Mouse (Mus musculus): ENCODE data around the gene Hnrnpa2b1. TPM values are rescaled to one million over a fixed set of nuclear protein-coding genes. Genes with fewer than 3 reads are reported as not detected.
A peak's percentile ranks its signal among the peaks of the same experiment; 100 is the strongest.

The Hnrnpa2b1 gene
- 275 TPM for polyA plus RNA-seq (2012; fragmentation: generic; extraction: Trizol)

- Histone ChIP-seq H3K79me2 (ENCODE audit: control insufficient read depth, insufficient read depth) (peaks cover 87% of the 10 kb centered on the region), H3K4me3 (peak within 1 kb of the TSS; percentile 80), H3ac (ENCODE audit: control insufficient read depth, insufficient read length) (peak within 1 kb of the TSS; percentile 83), H3K27me3 (ENCODE audit: control insufficient read depth, insufficient read depth, insufficient read length) (no peaks in the 10 kb centered on the region), H3K4me2 (ENCODE audit: low read depth) (peak within 1 kb of the TSS; percentile 49), H3K36me3 (ENCODE audit: control insufficient read depth, insufficient read depth) (peaks cover 40% of the 10 kb centered on the region)
- TF ChIP-seq E2F4 (IDR thresholded peaks at IDR 0.05; ENCODE audit: insufficient read depth), result peak; percentile 70
- TF ChIP-seq MYOG (IDR thresholded peaks at IDR 0.05; ENCODE audit: control insufficient read depth in 1 of 3, insufficient read depth in 1 of 3, insufficient read length in 2 of 3, low read depth in 2 of 3), result no peak
- TF ChIP-seq POLR2AphosphoS2 (IDR thresholded peaks at IDR 0.05; ENCODE audit: insufficient read length, low read depth), result peak; percentile 99
- TF ChIP-seq SRF (IDR thresholded peaks at IDR 0.05; ENCODE audit: control insufficient read depth, insufficient read length, low read depth), result peak; percentile 64
- peak; percentile 54; the same call in 1 of the 2 replicates for TF ChIP-seq CEBPB (IDR thresholded peaks at IDR 0.05; ENCODE audit: insufficient read depth, poor library complexity, severe bottlenecking)
- TF ChIP-seq MAX (IDR thresholded peaks at IDR 0.05; ENCODE audit: low read depth), result no peak
- peak; percentile 94 for TF ChIP-seq POLR2A (IDR thresholded peaks at IDR 0.05; ENCODE audit: insufficient read length, low read depth)
- TF ChIP-seq REST (IDR thresholded peaks at IDR 0.05; ENCODE audit: insufficient read depth, insufficient read length), result peak; percentile 55
Observed at GRCm38 (mm10) chr6:51469715-51470310, at the start of gene Hnrnpa2b1. Hnrnpa2b1 (minus strand) TSS chr6:51469894.

GRCm38 (mm10) chr6:51514860-51515259 is 45.2 kb upstream of the Hnrnpa2b1 start:
- TF ChIP-seq E2F4 (IDR thresholded peaks at IDR 0.05; ENCODE audit: insufficient read depth), result no peak
- TF ChIP-seq MYOD1 (IDR thresholded peaks at IDR 0.05; ENCODE audit: control insufficient read depth in 1 of 3, insufficient read length in 2 of 3, low read depth in 2 of 3), result no peak
- no peak for TF ChIP-seq POLR2A (IDR thresholded peaks at IDR 0.05; ENCODE audit: insufficient read length, low read depth)
- no peak for TF ChIP-seq TCF3 (IDR thresholded peaks at IDR 0.05; ENCODE audit: insufficient read length, low read depth)
- TF ChIP-seq CEBPB (IDR thresholded peaks at IDR 0.05; ENCODE audit: insufficient read depth, poor library complexity, severe bottlenecking), result no peak
- no peak for TF ChIP-seq MYOG (IDR thresholded peaks at IDR 0.05; ENCODE audit: control insufficient read depth in 1 of 3, insufficient read depth in 1 of 3, insufficient read length in 2 of 3, low read depth in 2 of 3)
- no peak for TF ChIP-seq POLR2AphosphoS2 (IDR thresholded peaks at IDR 0.05; ENCODE audit: insufficient read length, low read depth)
- no peak for TF ChIP-seq USF1 (IDR thresholded peaks at IDR 0.05; ENCODE audit: low read depth)
- no peak for TF ChIP-seq TCF12 (IDR thresholded peaks at IDR 0.05; ENCODE audit: insufficient read depth, poor library complexity, severe bottlenecking)
- H3K27me3 ChIP-seq (ENCODE audit: control insufficient read depth, insufficient read depth, insufficient read length), result no peaks in the 10 kb centered on the region
- H3K4me2 ChIP-seq (ENCODE audit: low read depth), result no peak overlapping the region
- H3K36me3 ChIP-seq (ENCODE audit: control insufficient read depth, insufficient read depth), result no peaks in the 10 kb centered on the region
- no peak overlapping the region for H3K4me3 ChIP-seq
- no peaks in the 10 kb centered on the region for H3K79me2 ChIP-seq (ENCODE audit: control insufficient read depth, insufficient read depth)
- H3ac ChIP-seq (ENCODE audit: control insufficient read depth, insufficient read length), result no peak overlapping the region

DNA sequence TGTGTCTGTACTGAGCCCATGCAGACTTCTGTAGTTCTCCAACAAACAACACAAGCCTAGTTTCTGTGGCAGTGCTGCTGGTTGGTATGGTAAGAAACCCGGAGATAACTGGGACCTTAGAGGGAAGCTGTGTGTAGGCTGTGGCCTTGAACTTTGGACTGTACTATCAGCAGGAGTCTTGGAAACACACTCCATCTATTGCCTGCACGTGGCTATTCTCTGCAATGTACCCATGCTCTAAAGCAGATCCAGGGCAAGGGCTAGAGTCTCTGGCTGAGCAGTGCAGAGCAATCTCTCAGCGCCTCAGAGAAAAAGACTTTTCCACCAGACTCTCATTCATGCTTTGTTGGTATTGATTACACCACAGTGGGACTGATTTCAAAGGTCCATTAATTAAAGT is 44.1 kb upstream of the Hnrnpa2b1 start:
- Histone ChIP-seq H3K4me3 (no peak overlapping the region), H3K36me3 (ENCODE audit: control insufficient read depth, insufficient read depth) (no peaks in the 10 kb centered on the region), H3K4me2 (ENCODE audit: low read depth) (no peak overlapping the region), H3K27me3 (ENCODE audit: control insufficient read depth, insufficient read depth, insufficient read length) (no peaks in the 10 kb centered on the region), H3K79me2 (ENCODE audit: control insufficient read depth, insufficient read depth) (no peaks in the 10 kb centered on the region), H3ac (ENCODE audit: control insufficient read depth, insufficient read length) (no peak overlapping the region)
- TF ChIP-seq MYOD1 (IDR thresholded peaks at IDR 0.05; ENCODE audit: control insufficient read depth in 1 of 3, insufficient read length in 2 of 3, low read depth in 2 of 3) (no peak), TCF12 (IDR thresholded peaks at IDR 0.05; ENCODE audit: insufficient read depth, poor library complexity, severe bottlenecking) (no peak), USF1 (IDR thresholded peaks at IDR 0.05; ENCODE audit: low read depth) (no peak), MAX (IDR thresholded peaks at IDR 0.05; ENCODE audit: low read depth) (no peak), E2F4 (IDR thresholded peaks at IDR 0.05; ENCODE audit: insufficient read depth) (no peak), TCF3 (IDR thresholded peaks at IDR 0.05; ENCODE audit: insufficient read length, low read depth) (no peak), REST (IDR thresholded peaks at IDR 0.05; ENCODE audit: insufficient read depth, insufficient read length) (no peak), SRF (IDR thresholded peaks at IDR 0.05; ENCODE audit: control insufficient read depth, insufficient read length, low read depth) (no peak), CEBPB (IDR thresholded peaks at IDR 0.05; ENCODE audit: insufficient read depth, poor library complexity, severe bottlenecking) (no peak), MYOG (IDR thresholded peaks at IDR 0.05; ENCODE audit: control insufficient read depth in 1 of 3, insufficient read depth in 1 of 3, insufficient read length in 2 of 3, low read depth in 2 of 3) (no peak), POLR2A (IDR thresholded peaks at IDR 0.05; ENCODE audit: insufficient read length, low read depth) (no peak), POLR2AphosphoS2 (IDR thresholded peaks at IDR 0.05; ENCODE audit: insufficient read length, low read depth) (no peak)

DNA sequence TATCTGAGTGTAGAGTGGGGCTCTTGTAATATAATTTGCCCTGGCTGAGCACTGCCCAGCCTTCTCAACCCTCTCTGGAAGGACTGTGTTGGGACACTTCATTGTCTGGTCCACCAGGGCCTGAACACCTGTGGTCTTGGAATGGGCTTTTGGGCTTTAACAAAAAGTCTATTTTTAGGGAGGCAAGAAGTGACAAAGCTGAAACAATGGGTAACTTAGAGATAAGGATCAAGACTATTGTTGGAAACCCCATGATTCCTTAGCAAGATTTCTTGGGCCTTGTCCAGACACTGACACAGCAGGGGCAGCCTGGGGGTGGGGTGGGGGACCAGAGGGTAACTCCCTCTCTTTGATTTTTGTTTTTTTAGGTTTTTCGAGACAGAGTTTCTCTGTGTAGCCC is 41.3 kb upstream of the Hnrnpa2b1 start:
- TF ChIP-seq POLR2AphosphoS2 (IDR thresholded peaks at IDR 0.05; ENCODE audit: insufficient read length, low read depth) (no peak), CEBPB (IDR thresholded peaks at IDR 0.05; ENCODE audit: insufficient read depth, poor library complexity, severe bottlenecking) (no peak), E2F4 (IDR thresholded peaks at IDR 0.05; ENCODE audit: insufficient read depth) (no peak), POLR2A (IDR thresholded peaks at IDR 0.05; ENCODE audit: insufficient read length, low read depth) (no peak), USF1 (IDR thresholded peaks at IDR 0.05; ENCODE audit: low read depth) (no peak), MAX (IDR thresholded peaks at IDR 0.05; ENCODE audit: low read depth) (no peak), MYOD1 (IDR thresholded peaks at IDR 0.05; ENCODE audit: control insufficient read depth in 1 of 3, insufficient read length in 2 of 3, low read depth in 2 of 3) (no peak), TCF12 (IDR thresholded peaks at IDR 0.05; ENCODE audit: insufficient read depth, poor library complexity, severe bottlenecking) (no peak), REST (IDR thresholded peaks at IDR 0.05; ENCODE audit: insufficient read depth, insufficient read length) (no peak), MYOG (IDR thresholded peaks at IDR 0.05; ENCODE audit: control insufficient read depth in 1 of 3, insufficient read depth in 1 of 3, insufficient read length in 2 of 3, low read depth in 2 of 3) (no peak), TCF3 (IDR thresholded peaks at IDR 0.05; ENCODE audit: insufficient read length, low read depth) (no peak), SRF (IDR thresholded peaks at IDR 0.05; ENCODE audit: control insufficient read depth, insufficient read length, low read depth) (no peak)
- H3K36me3 ChIP-seq (ENCODE audit: control insufficient read depth, insufficient read depth), result no peaks in the 10 kb centered on the region
- H3K79me2 ChIP-seq (ENCODE audit: control insufficient read depth, insufficient read depth), result no peaks in the 10 kb centered on the region
- no peak overlapping the region for H3K4me3 ChIP-seq
- H3ac ChIP-seq (ENCODE audit: control insufficient read depth, insufficient read length), result no peak overlapping the region
- no peaks in the 10 kb centered on the region for H3K27me3 ChIP-seq (ENCODE audit: control insufficient read depth, insufficient read depth, insufficient read length)
- H3K4me2 ChIP-seq (ENCODE audit: low read depth), result no peak overlapping the region

Data from myocyte (in vitro differentiated cells).